Mouse (Mus musculus) hindbrain, embryonic 11.5 days (tissue): ENCODE results near the gene Krtap28-13. TPM values are rescaled to one million over a fixed set of nuclear protein-coding genes. Genes with fewer than 3 reads are reported as not detected.

ENCODE experiments used
- ATAC-seq: fragments of 200-750 bp; cut with Nextera tagmentation; 2 replicates; pipeline ENCODE4 v1.8.0; 2017; ENCODE audit warnings: mild to moderate bottlenecking, moderate TSS enrichment, moderate library complexity; ENCODE audit not compliant: low FRiP score
- DNase-seq: peaks from one replicate; pipeline ENCODE4 v3.0.0-alpha.2; 2015; ENCODE audit warnings: low spot score
- H3K27ac ChIP-seq: fragments of 300-500 bp; sonication (generic); 2 replicates; pipeline ENCODE4 v1.5.1; 2014; ENCODE audit warnings: mild to moderate bottlenecking, low read depth, low read length
- H3K27me3 ChIP-seq: fragments of 300-500 bp; sonication (generic); 2 replicates; pipeline ENCODE4 v1.6.1; 2014; ENCODE audit warnings: mild to moderate bottlenecking, low read length, moderate library complexity, mixed read lengths; ENCODE audit not compliant: control insufficient read depth, insufficient read depth
- H3K36me3 ChIP-seq: fragments of 300-500 bp; sonication (generic); 2 replicates; pipeline ENCODE4 v1.6.1; 2014; ENCODE audit warnings: mild to moderate bottlenecking, low read length, moderate library complexity, mixed read lengths; ENCODE audit not compliant: control insufficient read depth, insufficient read depth
- H3K4me1 ChIP-seq: fragments of 300-500 bp; sonication (generic); replicated peaks from 2 replicates; pipeline ENCODE4 v1.6.1; 2014; ENCODE audit warnings: low read length, mixed read lengths; ENCODE audit not compliant: control insufficient read depth, insufficient read depth
- H3K4me2 ChIP-seq: fragments of 300-500 bp; sonication (generic); replicated peaks from 2 replicates; pipeline ENCODE4 v1.6.1; 2014; ENCODE audit warnings: mild to moderate bottlenecking, low read depth, low read length
- H3K4me3 ChIP-seq: fragments of 300-500 bp; sonication (generic); 2 replicates; pipeline ENCODE4 v1.5.1; 2014; ENCODE audit warnings: low read depth, low read length
- H3K9ac ChIP-seq: fragments of 300-500 bp; sonication (generic); 2 replicates; pipeline ENCODE4 v1.6.1; 2014; ENCODE audit warnings: low read depth, low read length
- H3K9me3 ChIP-seq: fragments of 300-500 bp; sonication (generic); 2 replicates; pipeline ENCODE4 v1.6.1; 2016; ENCODE audit warnings: low read length; ENCODE audit not compliant: control insufficient read depth
- WGBS: fragments of 180-500 bp; shearing (Covaris S2); extraction: QIAGEN DNeasy Blood & Tissue Kit; methylation state at CpG from one replicate; pipeline ENCODE4 v1.1.7; 2014; 5-methylcytosine and 5-hydroxymethylcytosine counted together
- polyA plus RNA-seq: library from polyadenylated mRNA; unstranded; fragments of >200 nt; fragmentation: Nextera tagmentation; extraction: Ambion mirVana; gene quantifications from 2 replicates; pipeline ENCODE4 v1.2.1, GENCODE M21; 2014

The Krtap28-13 gene
- not detected in 2 replicates for polyA plus RNA-seq

DNA sequence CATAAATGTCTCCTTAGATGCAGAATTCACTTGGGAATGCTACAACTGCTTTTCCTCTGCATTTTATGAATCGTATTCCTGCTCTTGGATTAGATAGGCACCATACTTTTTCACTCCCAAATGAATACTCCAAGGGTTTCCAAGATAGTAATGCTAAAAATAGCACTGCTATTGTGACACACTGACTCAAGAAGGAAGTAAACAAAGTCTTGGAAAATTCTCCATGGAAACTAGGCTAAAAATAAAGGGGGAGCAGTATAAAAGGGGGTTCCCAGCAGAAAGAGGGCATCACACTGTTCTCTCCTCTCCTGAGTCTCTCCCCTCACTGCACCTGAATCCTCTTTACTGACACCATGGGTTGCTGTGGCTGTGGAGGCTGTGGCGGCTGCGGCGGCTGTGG is at the start of gene Krtap28-13:
Gene Krtap28-13, plus strand, starts transcription at position 288 of the 400 bp plus-strand sequence.
- Histone ChIP-seq H3K27ac (no peak within 1 kb of the TSS), H3K36me3 (no peaks in the 10 kb centered on the region), H3K9me3 (no peaks in the 10 kb centered on the region), H3K27me3 (no peaks in the 10 kb centered on the region), H3K4me1 (no peaks in the 10 kb centered on the region), H3K9ac (no peak within 1 kb of the TSS), H3K4me3 (no peak within 1 kb of the TSS), H3K4me2 (no peak within 1 kb of the TSS)
- WGBS, result 84% methylated on average over 4 of the region's 4 CpGs
- no peak for DNase-seq
- no peak for ATAC-seq

DNA sequence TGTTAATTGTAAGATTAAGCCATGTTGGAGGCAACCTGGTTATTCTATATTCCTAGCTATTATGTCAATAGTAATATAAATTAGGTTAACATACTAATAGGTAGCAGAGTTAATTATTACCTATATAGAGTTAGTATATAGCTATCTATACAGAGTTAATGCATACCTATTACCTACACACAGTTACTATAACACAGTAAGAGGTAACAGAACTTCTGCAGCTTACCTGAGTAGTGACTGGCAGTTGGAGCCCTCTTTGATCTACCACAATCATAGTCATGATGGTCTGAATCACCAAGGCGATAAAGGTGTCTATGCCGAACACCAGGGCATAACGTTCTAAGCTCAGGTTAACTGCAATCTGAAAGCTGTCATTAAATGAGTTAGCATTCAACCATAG is 46.3 kb upstream of the Krtap28-13 start:
- WGBS, result 93% methylated on average over 3 of the region's 3 CpGs
- no peak overlapping the region for H3K9ac ChIP-seq
- no peaks in the 10 kb centered on the region for H3K4me1 ChIP-seq
- no peak overlapping the region for H3K27ac ChIP-seq
- H3K9me3 ChIP-seq, result no peaks in the 10 kb centered on the region
- no peaks in the 10 kb centered on the region for H3K27me3 ChIP-seq
- no peaks in the 10 kb centered on the region for H3K36me3 ChIP-seq
- no peak overlapping the region for H3K4me3 ChIP-seq
- no peak overlapping the region for H3K4me2 ChIP-seq
- no peak for DNase-seq
- no peak for ATAC-seq

DNA sequence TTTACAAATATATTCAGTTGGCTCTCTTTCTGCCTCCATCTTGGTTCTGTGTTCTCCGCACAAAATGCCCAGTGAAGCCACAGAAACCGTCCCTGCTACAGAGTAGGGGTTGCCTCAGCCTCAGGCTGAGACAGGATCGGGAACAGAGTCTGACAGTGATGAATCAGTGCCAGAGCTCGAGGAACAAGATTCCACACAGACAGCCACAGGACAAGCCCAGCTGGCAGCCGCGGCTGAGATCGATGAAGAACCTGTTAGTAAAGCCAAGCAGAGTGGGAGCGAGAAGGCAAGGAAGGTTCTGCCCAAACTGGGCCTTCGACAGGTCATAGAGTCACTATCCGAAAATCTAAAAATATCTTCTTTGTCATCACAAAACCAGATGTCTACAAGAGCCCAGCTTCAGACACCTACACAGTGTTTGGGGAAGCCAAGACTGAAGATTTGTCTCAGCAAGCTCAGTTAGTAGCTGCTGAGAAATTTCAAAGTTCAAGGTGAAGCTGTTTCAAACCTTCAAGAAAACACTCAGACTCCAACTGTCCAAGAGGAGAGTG is 45.3 kb upstream of the Krtap28-13 start:
- Histone ChIP-seq H3K4me2 (no peak overlapping the region), H3K36me3 (no peaks in the 10 kb centered on the region), H3K27ac (no peak overlapping the region), H3K27me3 (no peaks in the 10 kb centered on the region), H3K4me3 (no peak overlapping the region), H3K9ac (no peak overlapping the region), H3K4me1 (no peaks in the 10 kb centered on the region), H3K9me3 (no peaks in the 10 kb centered on the region)
- WGBS, result 78% methylated on average over 10 of the region's 10 CpGs
- DNase-seq, result no peak
- ATAC-seq, result no peak

DNA sequence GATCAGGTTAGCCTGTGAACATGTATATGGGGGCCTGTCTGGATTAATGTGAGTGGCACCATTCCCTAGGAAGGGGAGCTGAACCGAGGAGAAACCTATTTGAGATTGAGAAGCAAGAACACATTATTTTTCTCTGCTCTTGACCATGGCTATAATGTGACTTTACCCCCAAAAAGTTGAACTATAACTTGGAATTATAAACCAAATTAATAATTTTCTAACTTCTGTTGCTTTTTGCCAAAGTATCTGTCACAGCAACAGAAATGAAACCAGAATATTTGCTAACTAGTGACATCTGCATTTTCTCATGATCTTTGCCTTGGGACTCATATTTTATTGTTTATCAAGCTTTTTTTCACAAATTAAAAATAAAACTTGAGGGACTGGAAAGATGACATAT is 44.2 kb upstream of the Krtap28-13 start:
- Histone ChIP-seq H3K4me3 (no peak overlapping the region), H3K4me2 (no peak overlapping the region), H3K9me3 (no peaks in the 10 kb centered on the region), H3K27ac (no peak overlapping the region), H3K36me3 (no peaks in the 10 kb centered on the region), H3K9ac (no peak overlapping the region), H3K4me1 (no peaks in the 10 kb centered on the region), H3K27me3 (no peaks in the 10 kb centered on the region)
- 72% methylated on average over 1 of the region's 1 CpGs for WGBS
- no peak for DNase-seq
- ATAC-seq, result no peak

DNA sequence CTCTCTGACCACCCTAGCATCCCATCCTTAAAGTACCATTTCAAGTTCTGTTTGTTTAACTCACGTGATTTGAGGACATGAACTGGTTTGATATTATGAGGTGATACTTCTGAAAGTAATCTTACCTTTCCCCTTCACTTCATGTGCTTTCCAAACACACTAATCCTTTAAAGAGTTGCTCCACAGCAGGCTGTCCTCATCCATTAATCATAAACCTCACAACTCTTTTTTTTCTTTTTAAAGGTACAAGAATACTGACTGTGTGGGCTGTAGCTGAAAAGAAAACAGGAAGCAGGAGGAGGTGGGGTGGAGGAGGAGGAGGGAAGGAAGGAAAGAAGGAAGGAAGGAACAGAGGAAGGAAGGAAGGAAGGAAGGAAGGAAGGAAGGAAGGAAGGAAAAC is 28.8 kb upstream of the Krtap28-13 start:
- Histone ChIP-seq H3K4me3 (no peak overlapping the region), H3K9me3 (no peaks in the 10 kb centered on the region), H3K4me2 (no peak overlapping the region), H3K27ac (no peak overlapping the region), H3K4me1 (no peaks in the 10 kb centered on the region), H3K27me3 (no peaks in the 10 kb centered on the region), H3K36me3 (no peaks in the 10 kb centered on the region), H3K9ac (no peak overlapping the region)
- WGBS, result 64% methylated on average over 1 of the region's 1 CpGs
- no peak for ATAC-seq
- DNase-seq, result no peak

DNA sequence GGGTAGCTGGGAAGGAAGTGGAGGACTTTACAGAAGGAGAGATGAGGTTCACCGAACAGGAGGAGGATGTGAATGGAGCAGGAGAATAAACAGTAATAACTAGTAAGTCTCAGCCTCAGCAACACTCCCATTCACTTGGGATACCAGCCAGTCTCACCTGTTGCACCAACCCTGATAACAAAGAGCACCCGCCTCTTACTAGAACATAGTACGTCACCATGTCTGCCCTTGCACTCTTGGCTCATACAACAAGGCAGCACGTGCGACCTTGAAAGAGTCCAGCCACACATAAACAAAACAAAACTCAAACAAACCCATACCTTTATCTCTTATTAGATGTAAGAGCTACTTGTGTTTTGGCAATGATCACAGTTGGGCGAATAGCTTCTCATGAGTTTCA is 28.2 kb upstream of the Krtap28-13 start:
- H3K36me3 ChIP-seq, result no peaks in the 10 kb centered on the region
- H3K9me3 ChIP-seq, result no peaks in the 10 kb centered on the region
- no peak for ATAC-seq
- DNase-seq, result no peak
- H3K4me1 ChIP-seq, result no peaks in the 10 kb centered on the region
- WGBS, result 92% methylated on average over 6 of the region's 6 CpGs
- H3K27me3 ChIP-seq, result no peaks in the 10 kb centered on the region
- no peak overlapping the region for H3K4me3 ChIP-seq
- no peak overlapping the region for H3K27ac ChIP-seq
- no peak overlapping the region for H3K9ac ChIP-seq
- H3K4me2 ChIP-seq, result no peak overlapping the region

DNA sequence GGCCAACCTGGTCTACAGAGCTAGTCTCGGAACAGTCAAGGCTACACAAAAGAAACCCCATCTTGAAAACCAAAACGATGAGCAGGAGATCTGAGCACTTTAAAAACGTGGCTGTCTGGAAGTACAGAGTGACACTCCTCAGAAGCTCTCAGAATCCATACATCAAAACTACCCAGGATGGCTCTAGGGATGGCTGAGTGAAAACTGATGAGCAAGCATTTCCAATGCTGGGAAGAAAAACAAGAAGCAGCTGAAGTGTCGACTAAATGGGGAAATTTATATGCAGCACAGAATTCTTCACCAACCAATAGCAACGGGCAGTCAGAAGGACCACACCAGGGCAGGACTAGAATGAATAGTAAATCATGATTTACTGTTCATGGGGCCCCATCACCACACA is 26.2 kb upstream of the Krtap28-13 start:
- no peak overlapping the region for H3K27ac ChIP-seq
- DNase-seq (no peak), ATAC-seq (no peak)
- no peaks in the 10 kb centered on the region for H3K4me1 ChIP-seq
- H3K4me3 ChIP-seq, result no peak overlapping the region
- H3K36me3 ChIP-seq, result no peaks in the 10 kb centered on the region
- no peaks in the 10 kb centered on the region for H3K9me3 ChIP-seq
- no peak overlapping the region for H3K9ac ChIP-seq
- no peak overlapping the region for H3K4me2 ChIP-seq
- 72% methylated on average over 5 of the region's 5 CpGs for WGBS
- H3K27me3 ChIP-seq, result no peaks in the 10 kb centered on the region

DNA sequence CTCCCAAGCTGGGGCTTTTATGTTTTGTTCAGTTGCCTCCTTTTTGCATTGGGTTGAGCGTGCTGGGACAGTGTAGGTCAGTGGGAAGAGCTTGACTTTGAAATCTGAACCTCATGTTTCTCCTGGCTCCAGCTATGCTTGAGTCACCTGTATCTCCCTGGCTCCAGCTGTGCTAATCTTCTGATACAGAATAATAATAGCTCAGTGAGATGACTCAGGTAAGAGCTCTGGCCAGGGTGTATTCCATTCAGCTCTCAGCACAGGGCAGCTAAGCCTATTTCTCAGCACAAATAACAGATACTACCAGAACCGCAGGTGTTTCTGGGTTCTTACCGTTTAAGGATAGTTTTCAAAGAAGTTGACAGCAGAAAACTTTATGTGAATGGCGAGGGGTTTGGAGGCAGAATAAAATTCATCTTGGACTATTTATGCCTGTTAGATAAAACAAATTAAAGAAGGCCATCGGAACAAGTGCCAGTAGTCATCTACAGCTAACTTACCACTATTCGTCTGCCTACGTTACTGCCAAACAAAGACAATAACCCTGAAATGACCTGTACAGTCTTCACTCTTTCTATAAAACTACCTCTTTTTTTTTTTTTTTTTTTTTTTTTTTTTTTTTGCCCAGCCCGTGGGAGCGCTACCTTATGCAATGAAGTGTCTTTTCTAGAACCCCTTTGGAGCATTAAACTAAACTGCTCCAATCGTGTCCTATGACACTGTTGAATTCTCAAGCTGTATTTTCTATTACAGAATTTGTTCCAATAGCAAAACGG is 23.6 kb upstream of the Krtap28-13 start:
- Histone ChIP-seq H3K27me3 (no peaks in the 10 kb centered on the region), H3K4me3 (no peak overlapping the region), H3K4me2 (no peak overlapping the region), H3K9me3 (no peaks in the 10 kb centered on the region), H3K27ac (no peak overlapping the region), H3K9ac (no peak overlapping the region), H3K4me1 (no peaks in the 10 kb centered on the region), H3K36me3 (no peaks in the 10 kb centered on the region)
- 73% methylated on average over 11 of the region's 11 CpGs for WGBS
- ATAC-seq, result no peak
- no peak for DNase-seq

DNA sequence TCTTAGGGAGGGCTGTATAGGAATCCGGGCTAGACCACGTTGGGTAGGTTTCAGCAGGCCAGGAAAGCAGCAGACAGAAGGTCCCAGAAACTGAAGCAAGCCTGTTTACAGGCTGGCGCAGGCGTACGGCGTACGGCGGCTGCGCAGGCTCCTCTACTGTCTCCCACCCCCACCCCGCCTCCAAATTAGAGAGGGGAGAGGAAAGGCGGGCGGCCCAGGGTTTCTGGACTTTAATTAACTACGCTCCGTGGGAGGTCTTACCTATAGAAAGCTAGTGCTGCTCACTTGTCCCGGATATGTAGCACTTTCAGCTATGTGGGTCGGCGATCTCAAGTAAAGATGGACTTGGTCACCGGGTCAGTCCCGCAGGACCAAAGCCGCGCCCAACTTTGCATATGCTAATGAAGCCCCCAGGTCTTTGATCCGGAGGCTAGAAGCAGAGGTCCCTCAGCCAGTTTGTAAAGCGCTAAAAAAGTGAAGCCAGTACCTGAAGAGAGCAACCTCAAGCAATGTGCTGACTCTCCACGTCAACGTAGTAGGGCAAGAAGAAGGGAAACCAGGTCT is 22.5 kb upstream of the Krtap28-13 start, which contains the start of gene Slc19a3:
Gene Slc19a3, minus strand, starts transcription at position 340 of the 564 bp plus-strand sequence.
- peak; percentile 92 for ATAC-seq
- H3K4me2 ChIP-seq, result peak within 1 kb of the TSS; percentile 55
- DNase-seq, result peak; percentile 65
- peak within 1 kb of the TSS; percentile 37 for H3K9ac ChIP-seq
- WGBS, result under 1% methylated on average over 24 of the region's 25 CpGs
- H3K4me1 ChIP-seq, result no peaks in the 10 kb centered on the region
- H3K4me3 ChIP-seq, result peak within 1 kb of the TSS; percentile 38
- H3K27me3 ChIP-seq, result no peaks in the 10 kb centered on the region
- H3K36me3 ChIP-seq, result no peaks in the 10 kb centered on the region
- H3K9me3 ChIP-seq, result no peaks in the 10 kb centered on the region
- H3K27ac ChIP-seq, result no peak within 1 kb of the TSS
